Mouse (Mus musculus) heart, adult 2 months (tissue): ENCODE measurements around the gene Dmac2. TPM values are rescaled to one million over a fixed set of nuclear protein-coding genes. Genes with fewer than 3 reads are reported as not detected.
A peak's percentile ranks its signal among the peaks of the same experiment; 100 is the strongest.

Experiments
- DNase-seq, 2 experiments: peaks; one replicate each; pipeline ENCODE4 v3.0.0; 2021
- H3K27ac ChIP-seq: fragments of 200-600 bp; 2 replicates; pipeline ENCODE4 v1.8.1; 2022
- H3K27me3 ChIP-seq: fragments of 200-500 bp; 2 replicates; pipeline ENCODE4 v1.6.1; 2012; ENCODE audit warnings: mild to moderate bottlenecking, low read length, inconsistent platforms, mixed read lengths; ENCODE audit not compliant: control insufficient read depth, insufficient read depth
- H3K36me3 ChIP-seq: fragments of 200-500 bp; 2 replicates; pipeline ENCODE4 v1.6.1; 2012; ENCODE audit warnings: low read length, inconsistent platforms; ENCODE audit not compliant: control insufficient read depth, insufficient read depth
- H3K4me1 ChIP-seq: fragments of 200-500 bp; 2 replicates; pipeline ENCODE4 v1.6.1; 2011; ENCODE audit warnings: low read length; ENCODE audit not compliant: control insufficient read depth, insufficient read depth
- H3K4me3 ChIP-seq: fragments of 200-600 bp; 2 replicates; pipeline ENCODE4 v1.8.1; 2022
- H3K79me2 ChIP-seq: fragments of 200-500 bp; replicated peaks from 2 replicates; pipeline ENCODE4 v1.6.1; 2012; ENCODE audit warnings: mild to moderate bottlenecking, inconsistent platforms, low read length, moderate library complexity, mixed read lengths; ENCODE audit not compliant: control insufficient read depth, insufficient read depth
- H3K9ac ChIP-seq: fragments of 200-500 bp; 2 replicates; pipeline ENCODE4 v1.6.1; 2012; ENCODE audit warnings: low read depth, mild to moderate bottlenecking, control low read depth, inconsistent platforms, low read length, mixed read lengths
- CTCF ChIP-seq: fragments of 200-600 bp; IDR thresholded peaks from 2 replicates; pipeline ENCODE4 v1.8.1; 2022; ENCODE audit warnings: antibody characterized with exemption, mild to moderate bottlenecking, moderate library complexity
- EP300 ChIP-seq: fragments of 200-500 bp; IDR thresholded peaks from 2 replicates; pipeline ENCODE4 v1.6.1; 2011; ENCODE audit warnings: low read depth, low read length, control low read depth; ENCODE audit not compliant: insufficient read depth
- POLR2A ChIP-seq: fragments of 200-500 bp; IDR thresholded peaks from 2 replicates; pipeline ENCODE4 v1.6.1; 2011; ENCODE audit warnings: mild to moderate bottlenecking, low read depth, low read length, control low read depth; ENCODE audit not compliant: insufficient read depth
- WGBS: fragments of 180-500 bp; shearing (Covaris S2); methylation state at CpG from one replicate; pipeline ENCODE4 v1.1.7; 2018; 5-methylcytosine and 5-hydroxymethylcytosine counted together
- intact Hi-C: fragments of 180-260 bp; cut with DNase I; formaldehyde crosslinking; loops from one replicate; pipeline ENCODE4 v1.15.1; 2025
- polyA plus RNA-seq: library from polyadenylated mRNA; depleted of rRNA; stranded (reverse); fragments of >200 nt; gene quantifications from 2 replicates; pipeline ENCODE4 v1.2.3, GENCODE M21; 2012
- total RNA-seq, 2 experiments: library from RNA; stranded (reverse); gene quantifications; 2 replicates each; pipeline ENCODE4 v1.2.3; 2021

Gene Dmac2
- total and polyA plus RNA-seq, 3 experiments, result 52.2 to 83.8 (median 61.8) TPM

GRCm38 (mm10) chr7:25649839-25650238 lies 30.6 kb downstream of the Dmac2 start:
- H3K9ac ChIP-seq, result no peak overlapping the region
- no peak for TF ChIP-seq EP300
- TF ChIP-seq CTCF, result no peak
- TF ChIP-seq POLR2A, result no peak

GRCm38 (mm10) chr7:25651281-25651680 lies 32.1 kb downstream of the Dmac2 start:
- H3K4me1 ChIP-seq, result peaks cover 3% of the 10 kb centered on the region
- H3K9ac ChIP-seq, result no peak overlapping the region
- H3K79me2 ChIP-seq, result peaks cover 2% of the 10 kb centered on the region; the same call in 1 of the 2 replicates
- peaks cover 3% of the 10 kb centered on the region; the same call in 1 of the 2 replicates for H3K36me3 ChIP-seq
- H3K4me3 ChIP-seq, result no peak overlapping the region
- intact Hi-C loops, result no loop called here
- DNase-seq, result peak; percentile 32 to 40
- 79% methylated on average over 8 of the region's 8 CpGs for WGBS
- no peaks in the 10 kb centered on the region for H3K27me3 ChIP-seq
- H3K27ac ChIP-seq, result no peak overlapping the region
- no peak for TF ChIP-seq EP300
- no peak for TF ChIP-seq POLR2A
- no peak for TF ChIP-seq CTCF

More at GRCm38 (mm10) chr7:25649839-25650238, 30.6 kb downstream of the Dmac2 start:
- DNase-seq, result no peak
- intact Hi-C loops, result no loop called here
- Histone ChIP-seq H3K36me3 (peaks cover 3% of the 10 kb centered on the region; the same call in 1 of the 2 replicates), H3K4me1 (peaks cover 3% of the 10 kb centered on the region), H3K4me3 (no peak overlapping the region), H3K27ac (no peak overlapping the region), H3K27me3 (no peaks in the 10 kb centered on the region), H3K79me2 (peaks cover 2% of the 10 kb centered on the region; the same call in 1 of the 2 replicates)
- WGBS, result 69% methylated on average over 5 of the region's 5 CpGs

GRCm38 (mm10) chr7:25652244-25652759 lies 33.1 kb downstream of the Dmac2 start:
- Histone ChIP-seq H3K9ac (no peak overlapping the region), H3K4me3 (no peak overlapping the region), H3K27ac (no peak overlapping the region), H3K36me3 (peaks cover 3% of the 10 kb centered on the region; the same call in 1 of the 2 replicates), H3K4me1 (peaks cover 3% of the 10 kb centered on the region), H3K79me2 (peaks cover 2% of the 10 kb centered on the region; the same call in 1 of the 2 replicates), H3K27me3 (no peaks in the 10 kb centered on the region)
- DNase-seq, result no peak
- TF ChIP-seq CTCF (no peak), POLR2A (no peak), EP300 (no peak)
- WGBS, result 79% methylated on average over 12 of the region's 12 CpGs
- intact Hi-C loops, result no loop called here

- Histone ChIP-seq H3K4me3 (no peak overlapping the region), H3K36me3 (peaks cover 2% of the 10 kb centered on the region; the same call in 1 of the 2 replicates), H3K27ac (peak overlapping the region; percentile 61), H3K27me3 (no peaks in the 10 kb centered on the region), H3K79me2 (no peaks in the 10 kb centered on the region; the same call in 1 of the 2 replicates), H3K4me1 (peaks cover 3% of the 10 kb centered on the region), H3K9ac (no peak overlapping the region)
- TF ChIP-seq EP300 (no peak), POLR2A (no peak), CTCF (no peak)
- 64% methylated on average over 11 of the region's 11 CpGs for WGBS
- peak in 1 of 2 experiments; percentile 44 for DNase-seq
- intact Hi-C loops, result loop anchor here (2.0 kb wide), 1 partner anchor 37 kb away; the partner anchor contains the start of gene Dmac2
Observed at GRCm38 (mm10) chr7:25655601-25656428, 36.6 kb downstream of the Dmac2 start.

GRCm38 (mm10) chr7:25657785-25658184 lies 38.6 kb downstream of the Dmac2 start:
- no peaks in the 10 kb centered on the region; the same call in none of the 2 replicates for H3K79me2 ChIP-seq
- WGBS, result 16% methylated on average over 10 of the region's 10 CpGs
- peak overlapping the region; percentile 65 for H3K4me3 ChIP-seq
- TF ChIP-seq POLR2A (no peak), EP300 (no peak)
- H3K36me3 ChIP-seq, result peaks cover 2% of the 10 kb centered on the region; the same call in 1 of the 2 replicates
- peaks cover 3% of the 10 kb centered on the region for H3K4me1 ChIP-seq
- peak overlapping the region; percentile 72 for H3K9ac ChIP-seq
- H3K27me3 ChIP-seq, result no peaks in the 10 kb centered on the region
- no peak for DNase-seq
- peak overlapping the region; percentile 99 for H3K27ac ChIP-seq
- intact Hi-C loops, result loop anchor here (2.0 kb wide), 3 partner anchors 31 to 61 kb away; partner anchors contain the start of genes B3gnt8, Ccdc97 and Dmac2
